ENCODE assay signal across 8 mouse cellular contexts in genomic region chr17:72919641-72920040, GRCm38 (mm10). TPM values are rescaled to one million over a fixed set of nuclear protein-coding genes. Genes with fewer than 3 reads are reported as not detected.
A peak's percentile ranks its signal among the peaks of the same experiment; 100 is the strongest.
DNase-seq lines count a peak whose midpoint lies in the region; ATAC-seq and TF ChIP-seq lines count a peak whose summit lies in the region.

No protein-coding gene starts in this region.

- H3K4me2 ChIP-seq in heart, embryonic 12.5 days: peak overlapping the region; percentile 91
- H3K4me2 ChIP-seq in forebrain, embryonic 14.5 days (ENCODE audit: low read length): peak overlapping the region; percentile 75
- peak overlapping the region; percentile 71 for H3K4me2 ChIP-seq in liver, embryonic 14.5 days (ENCODE audit: low read depth)

- WGBS in heart, embryonic 12.5 days: 6% methylated on average over 3 of the region's 3 CpGs
- WGBS in forebrain, embryonic 14.5 days: 10% methylated on average over 3 of the region's 3 CpGs
- WGBS in liver, embryonic 14.5 days (ENCODE audit: insufficient replicate concordance): 26% methylated on average over 3 of the region's 3 CpGs

- intact Hi-C loops in heart, postnatal 36 days (cut with DNase I): loop anchor here (2.0 to 5.0 kb wide), 6 partner anchors 15 to 188 kb away; partner anchors contain the start of gene Lclat1
- intact Hi-C loops in left cerebral cortex, postnatal 4 days (cut with DNase I): loop anchor here (10.0 kb wide), 1 partner anchor 185 kb away; the partner anchor contains the start of gene Lclat1
- intact Hi-C loops in left cerebral cortex, postnatal 14 days (cut with DNase I): loop anchor here (5.0 kb wide), 4 partner anchors 48 to 188 kb away; partner anchors contain the start of gene Lclat1

- TF ChIP-seq EP300 in liver, embryonic 14.5 days (IDR thresholded peaks at IDR 0.05; ENCODE audit: low read depth): no peak

- H3K4me3 ChIP-seq in heart, embryonic 12.5 days: peak overlapping the region; percentile 93
- peak overlapping the region; percentile 71 for H3K4me3 ChIP-seq in forebrain, embryonic 14.5 days (ENCODE audit: low read depth, low read length)
- H3K4me3 ChIP-seq in liver, embryonic 14.5 days (ENCODE audit: insufficient read depth in 1 of 2, low read depth in 2 of 2, low read length in 2 of 2): peak overlapping the region; percentile 53 to 55

- ATAC-seq in heart, embryonic 12.5 days (ENCODE audit: insufficient number of reproducible peaks, low FRiP score): no peak
- ATAC-seq in forebrain, embryonic 14.5 days: no peak
- no peak for ATAC-seq in liver, embryonic 14.5 days (ENCODE audit: insufficient read depth)

- no peak for TF ChIP-seq CTCF in liver, embryonic 14.5 days (IDR thresholded peaks at IDR 0.05; ENCODE audit: low read depth)

- peaks cover 38% of the 10 kb centered on the region for H3K36me3 ChIP-seq in heart, embryonic 12.5 days
- H3K36me3 ChIP-seq in forebrain, embryonic 14.5 days (ENCODE audit: control insufficient read depth, insufficient read depth, low read length): peaks cover 14% of the 10 kb centered on the region
- H3K36me3 ChIP-seq in liver, embryonic 14.5 days (replicated peaks; ENCODE audit: control insufficient read depth, insufficient read depth, low read depth): no peaks in the 10 kb centered on the region

- H3K9ac ChIP-seq in heart, embryonic 12.5 days: peak overlapping the region; percentile 99
- peak overlapping the region; percentile 95; the same call in 1 of the 2 replicates for H3K9ac ChIP-seq in forebrain, embryonic 14.5 days (ENCODE audit: low read length)
- H3K9ac ChIP-seq in liver, embryonic 14.5 days (replicated peaks): no peak overlapping the region

- no peaks in the 10 kb centered on the region for H3K9me3 ChIP-seq in heart, embryonic 12.5 days (replicated peaks)
- H3K9me3 ChIP-seq in forebrain, embryonic 14.5 days (replicated peaks; ENCODE audit: control insufficient read depth, low read length): no peaks in the 10 kb centered on the region
- H3K9me3 ChIP-seq in liver, embryonic 14.5 days (ENCODE audit: control insufficient read depth, low read length): no peaks in the 10 kb centered on the region

- H3K27ac ChIP-seq in heart, embryonic 12.5 days (ENCODE audit: poor library complexity, severe bottlenecking): peak overlapping the region; percentile 97
- H3K27ac ChIP-seq in forebrain, embryonic 14.5 days (ENCODE audit: low read depth, low read length): no peak overlapping the region
- H3K27ac ChIP-seq in liver, embryonic 14.5 days: no peak overlapping the region

- H3K27me3 ChIP-seq in heart, embryonic 12.5 days (replicated peaks): no peaks in the 10 kb centered on the region
- H3K27me3 ChIP-seq in forebrain, embryonic 14.5 days (replicated peaks; ENCODE audit: control insufficient read depth, insufficient read depth, low read length): no peaks in the 10 kb centered on the region
- H3K27me3 ChIP-seq in liver, embryonic 14.5 days (ENCODE audit: control insufficient read depth, insufficient read depth, low read length): peaks cover 33% of the 10 kb centered on the region

- DNase-seq in heart, postnatal 36 days: no peak
- DNase-seq in A20 (ENCODE audit: low read depth, low spot score) (peak; percentile 62), adipocyte (ENCODE audit: low spot score) (no peak)
- no peak for DNase-seq in forebrain, embryonic 14.5 days (ENCODE audit: low spot score)
- no peak for DNase-seq in liver, embryonic 14.5 days (ENCODE audit: low read depth in 3 of 3, low spot score in 3 of 3)
- DNase-seq in left cerebral cortex, postnatal 4 days: no peak
- no peak for DNase-seq in left cerebral cortex, postnatal 14 days (ENCODE audit: low spot score in 2 of 2)

- peaks cover 51% of the 10 kb centered on the region for H3K4me1 ChIP-seq in heart, embryonic 12.5 days (replicated peaks)
- peaks cover 38% of the 10 kb centered on the region for H3K4me1 ChIP-seq in forebrain, embryonic 14.5 days (ENCODE audit: control insufficient read depth, insufficient read depth, low read length)
- peaks cover 0 to 2% of the 10 kb centered on the region in 2 experiments; a peak in 1 of 4 replicates for H3K4me1 ChIP-seq in liver, embryonic 14.5 days (replicated peaks; ENCODE audit: control insufficient read depth in 2 of 2, insufficient read depth in 2 of 2, low read length in 1 of 2)

RNA-seq across cellular contexts. Expression of gene Lbh, which starts 1.5 kb away (rescaled TPM):
- polyA plus RNA-seq in heart, embryonic 12.5 days (2016; fragmentation: Nextera tagmentation; extraction: Ambion mirVana): 22.6 and 23.7 TPM in 2 replicates
- 100 to 1,000 TPM; 339 to 436 TPM for total RNA-seq in heart, postnatal 36 days (2021)
- polyA plus RNA-seq in forebrain, embryonic 14.5 days (2014; fragmentation: Nextera tagmentation; extraction: Ambion mirVana): 8.1 and 8.7 TPM in 2 replicates
- polyA plus RNA-seq in liver, embryonic 14.5 days (2012; rRNA removed): 6.2 and 7.3 TPM in 2 replicates
- 0.76 and 0.85 TPM in 2 replicates for polyA plus RNA-seq in liver, embryonic 14.5 days (2014; fragmentation: Nextera tagmentation; extraction: Ambion mirVana)
- 10 to 100 TPM; 54.3 to 54.9 TPM for total RNA-seq in left cerebral cortex, postnatal 4 days (2021)
- 10 to 100 TPM; 44.4 to 45.5 TPM for total RNA-seq in left cerebral cortex, postnatal 14 days (2021)

Comparison
In these comparisons a context has a peak if more than half of its experiments do, and no peak if none do; other contexts are left out.
1. RNA of gene Lbh, which starts 1.5 kb away (total RNA-seq): 339 to 436 TPM in heart, postnatal 36 days; 54.3 to 54.9 TPM in left cerebral cortex, postnatal 4 days and 44.4 to 45.5 TPM in left cerebral cortex, postnatal 14 days; every median in the first group is over 4 times any median in the second.
2. Peak in every context shown above with its lines, with median percentiles within 50 percentile points of each other: H3K4me2 ChIP-seq and H3K4me3 ChIP-seq.